Mouse (Mus musculus): ENCODE measurements around the gene Glp2r. TPM values are rescaled to one million over a fixed set of nuclear protein-coding genes. Genes with fewer than 3 reads are reported as not detected.

Gene Glp2r
- polyA plus RNA-seq, 1 experiment from 2014 or later = 0.05 TPM

DNA sequence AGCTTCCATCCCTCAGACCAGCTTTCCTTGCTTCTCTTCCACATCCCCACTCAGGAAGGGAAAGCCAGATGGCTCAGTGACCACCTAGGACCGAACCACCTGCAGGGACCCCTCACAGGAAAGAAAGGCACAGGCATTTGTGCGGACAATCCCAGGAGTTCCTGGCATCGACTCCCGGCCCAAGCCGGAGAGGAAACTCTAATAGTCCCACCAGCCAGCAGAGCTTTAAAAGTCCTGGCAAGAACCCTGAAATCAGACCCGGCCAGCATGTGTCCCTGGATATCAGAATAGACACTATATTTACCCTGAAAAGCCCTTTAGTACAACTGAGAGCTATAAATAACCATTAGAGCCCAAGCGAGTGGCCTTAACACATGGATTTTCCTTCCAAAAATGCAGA lies 27.0 kb upstream of the Glp2r start, which contains the start of gene Dhrs7c:
Dhrs7c (plus strand) TSS at position 257 of the 400 bp plus-strand sequence.
- no peak within 1 kb of the TSS for H3K9ac ChIP-seq (replicated peaks; ENCODE audit: low read depth, low read length)
- no peaks in the 10 kb centered on the region for H3K27me3 ChIP-seq (replicated peaks; ENCODE audit: control insufficient read depth, insufficient read depth, low read length)
- H3K36me3 ChIP-seq (ENCODE audit: control insufficient read depth, insufficient read depth) = no peaks in the 10 kb centered on the region
- no peaks in the 10 kb centered on the region for H3K9me3 ChIP-seq (ENCODE audit: control insufficient read depth, low read length)
- H3K4me3 ChIP-seq (replicated peaks; ENCODE audit: low read length) = no peak within 1 kb of the TSS
- no peaks in the 10 kb centered on the region for H3K4me1 ChIP-seq (replicated peaks; ENCODE audit: control insufficient read depth, insufficient read depth, low read length)
- 73% methylated on average over 7 of the region's 7 CpGs for WGBS
- ATAC-seq = no peak
- no peak within 1 kb of the TSS for H3K27ac ChIP-seq (ENCODE audit: low read length)
- no peak within 1 kb of the TSS for H3K4me2 ChIP-seq (ENCODE audit: low read length)

DNA sequence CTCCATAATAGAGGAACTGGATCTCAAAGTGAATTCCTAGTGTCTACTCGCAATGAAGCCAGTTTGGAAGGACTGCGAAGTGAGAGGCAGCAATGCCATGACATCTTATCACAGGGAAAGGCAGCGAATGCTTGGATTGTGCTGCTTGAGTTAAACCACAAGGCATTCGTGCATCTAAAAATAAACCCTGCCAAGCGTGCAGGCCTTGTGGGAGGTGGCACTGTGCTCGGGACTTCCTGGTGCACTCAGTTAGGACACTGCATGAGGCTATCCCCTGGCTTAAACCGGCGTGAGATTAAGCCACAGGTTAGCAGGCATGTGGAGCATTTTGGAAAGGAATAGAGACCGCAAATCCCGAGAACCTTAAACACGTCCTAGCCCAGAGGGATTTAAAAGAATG lies 19.2 kb upstream of the Glp2r start:
- H3K9ac ChIP-seq (replicated peaks; ENCODE audit: low read depth, low read length) = no peak overlapping the region
- no peaks in the 10 kb centered on the region for H3K27me3 ChIP-seq (replicated peaks; ENCODE audit: control insufficient read depth, insufficient read depth, low read length)
- H3K36me3 ChIP-seq (ENCODE audit: control insufficient read depth, insufficient read depth) = no peaks in the 10 kb centered on the region
- WGBS = 85% methylated on average over 11 of the region's 11 CpGs
- no peak for ATAC-seq
- H3K9me3 ChIP-seq (ENCODE audit: control insufficient read depth, low read length) = no peaks in the 10 kb centered on the region
- no peak overlapping the region for H3K4me3 ChIP-seq (replicated peaks; ENCODE audit: low read length)
- no peak overlapping the region for H3K27ac ChIP-seq (ENCODE audit: low read length)
- no peak overlapping the region for H3K4me2 ChIP-seq (ENCODE audit: low read length)
- H3K4me1 ChIP-seq (replicated peaks; ENCODE audit: control insufficient read depth, insufficient read depth, low read length) = no peaks in the 10 kb centered on the region

DNA sequence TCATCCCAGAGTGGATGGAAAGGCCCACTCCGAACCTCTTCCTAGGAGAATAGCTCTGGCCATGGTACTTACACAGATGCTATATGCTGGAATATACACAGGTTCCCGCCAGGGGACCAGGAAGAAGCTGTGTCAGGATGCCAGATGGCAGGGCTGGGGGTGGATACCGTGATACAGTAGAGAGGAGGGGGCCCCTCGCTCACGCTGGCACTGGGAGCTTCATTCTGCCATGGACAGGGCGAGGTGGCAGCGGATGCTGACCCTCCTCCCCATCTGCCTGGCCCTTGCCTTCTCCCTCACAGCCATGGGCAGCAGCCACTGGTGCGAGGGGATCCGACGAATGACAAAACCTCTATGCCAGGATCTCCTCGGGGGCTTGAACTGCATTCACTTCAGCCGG lies 3.4 kb upstream of the Glp2r start, which contains the start of gene Gsg1l2:
Gsg1l2 (plus strand) TSS at position 230 of the 400 bp plus-strand sequence.
- no peak within 1 kb of the TSS for H3K9ac ChIP-seq (replicated peaks; ENCODE audit: low read depth, low read length)
- H3K4me2 ChIP-seq (ENCODE audit: low read length) = no peak within 1 kb of the TSS
- no peak within 1 kb of the TSS for H3K4me3 ChIP-seq (replicated peaks; ENCODE audit: low read length)
- H3K27ac ChIP-seq (ENCODE audit: low read length) = no peak within 1 kb of the TSS
- peaks cover 3% of the 10 kb centered on the region for H3K4me1 ChIP-seq (replicated peaks; ENCODE audit: control insufficient read depth, insufficient read depth, low read length)
- H3K27me3 ChIP-seq (replicated peaks; ENCODE audit: control insufficient read depth, insufficient read depth, low read length) = no peaks in the 10 kb centered on the region
- ATAC-seq = no peak
- H3K36me3 ChIP-seq (ENCODE audit: control insufficient read depth, insufficient read depth) = no peaks in the 10 kb centered on the region
- WGBS = 83% methylated on average over 12 of the region's 12 CpGs
- H3K9me3 ChIP-seq (ENCODE audit: control insufficient read depth, low read length) = no peaks in the 10 kb centered on the region

DNA sequence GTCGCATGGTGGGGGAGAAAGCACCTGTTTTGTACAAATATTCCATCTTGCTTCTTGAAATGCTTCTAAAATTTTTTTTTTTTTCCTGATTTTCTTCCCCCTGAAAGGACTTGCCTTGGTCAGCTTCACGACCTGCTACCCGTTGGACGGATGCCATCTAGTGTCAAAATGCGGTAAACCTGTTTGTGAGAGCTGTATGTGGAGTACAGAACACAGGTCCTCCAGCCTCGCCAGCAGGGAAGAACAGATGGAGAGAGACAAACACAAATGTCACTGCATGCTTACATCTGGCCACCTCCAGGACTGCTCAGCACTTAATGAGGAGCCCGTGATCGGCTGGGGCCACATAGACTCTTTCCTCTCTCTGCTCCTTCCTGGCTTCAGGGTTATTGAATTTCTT lies 1.6 kb upstream of the Glp2r start:
- no peak overlapping the region for H3K9ac ChIP-seq (replicated peaks; ENCODE audit: low read depth, low read length)
- no peak overlapping the region for H3K4me3 ChIP-seq (replicated peaks; ENCODE audit: low read length)
- WGBS = 20% methylated on average over 8 of the region's 8 CpGs
- no peaks in the 10 kb centered on the region for H3K9me3 ChIP-seq (ENCODE audit: control insufficient read depth, low read length)
- H3K36me3 ChIP-seq (ENCODE audit: control insufficient read depth, insufficient read depth) = no peaks in the 10 kb centered on the region
- H3K4me2 ChIP-seq (ENCODE audit: low read length) = no peak overlapping the region
- no peaks in the 10 kb centered on the region for H3K27me3 ChIP-seq (replicated peaks; ENCODE audit: control insufficient read depth, insufficient read depth, low read length)
- H3K27ac ChIP-seq (ENCODE audit: low read length) = no peak overlapping the region
- ATAC-seq = no peak; the same call in 1 of the 2 replicates
- H3K4me1 ChIP-seq (replicated peaks; ENCODE audit: control insufficient read depth, insufficient read depth, low read length) = peaks cover 3% of the 10 kb centered on the region

DNA sequence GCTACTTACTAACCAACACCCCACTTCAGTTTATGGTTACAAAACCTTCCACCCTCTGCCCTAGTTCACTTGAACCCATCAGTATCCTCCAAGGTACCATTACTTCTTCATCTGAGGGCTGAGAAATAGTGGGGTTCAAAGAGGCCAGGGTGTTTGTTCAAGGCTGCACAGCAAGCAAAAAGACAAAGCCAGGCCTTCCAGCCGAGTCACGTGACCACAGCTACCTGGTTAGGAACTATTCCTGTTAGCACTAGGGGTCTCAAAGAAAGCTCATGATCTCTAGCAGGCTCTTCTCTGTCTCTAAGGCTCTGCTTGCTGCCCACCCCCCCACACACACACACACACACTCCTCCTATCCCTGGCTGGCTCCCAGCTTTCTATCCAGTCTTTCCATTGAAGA lies 738 bp upstream of the Glp2r start:
- Histone ChIP-seq H3K9ac (replicated peaks; ENCODE audit: low read depth, low read length) (no peak overlapping the region), H3K4me1 (replicated peaks; ENCODE audit: control insufficient read depth, insufficient read depth, low read length) (peaks cover 3% of the 10 kb centered on the region), H3K9me3 (ENCODE audit: control insufficient read depth, low read length) (no peaks in the 10 kb centered on the region), H3K4me2 (ENCODE audit: low read length) (no peak overlapping the region), H3K27ac (ENCODE audit: low read length) (no peak overlapping the region), H3K27me3 (replicated peaks; ENCODE audit: control insufficient read depth, insufficient read depth, low read length) (no peaks in the 10 kb centered on the region), H3K4me3 (replicated peaks; ENCODE audit: low read length) (no peak overlapping the region), H3K36me3 (ENCODE audit: control insufficient read depth, insufficient read depth) (no peaks in the 10 kb centered on the region)
- ATAC-seq = no peak
- 86% methylated on average over 2 of the region's 2 CpGs for WGBS

DNA sequence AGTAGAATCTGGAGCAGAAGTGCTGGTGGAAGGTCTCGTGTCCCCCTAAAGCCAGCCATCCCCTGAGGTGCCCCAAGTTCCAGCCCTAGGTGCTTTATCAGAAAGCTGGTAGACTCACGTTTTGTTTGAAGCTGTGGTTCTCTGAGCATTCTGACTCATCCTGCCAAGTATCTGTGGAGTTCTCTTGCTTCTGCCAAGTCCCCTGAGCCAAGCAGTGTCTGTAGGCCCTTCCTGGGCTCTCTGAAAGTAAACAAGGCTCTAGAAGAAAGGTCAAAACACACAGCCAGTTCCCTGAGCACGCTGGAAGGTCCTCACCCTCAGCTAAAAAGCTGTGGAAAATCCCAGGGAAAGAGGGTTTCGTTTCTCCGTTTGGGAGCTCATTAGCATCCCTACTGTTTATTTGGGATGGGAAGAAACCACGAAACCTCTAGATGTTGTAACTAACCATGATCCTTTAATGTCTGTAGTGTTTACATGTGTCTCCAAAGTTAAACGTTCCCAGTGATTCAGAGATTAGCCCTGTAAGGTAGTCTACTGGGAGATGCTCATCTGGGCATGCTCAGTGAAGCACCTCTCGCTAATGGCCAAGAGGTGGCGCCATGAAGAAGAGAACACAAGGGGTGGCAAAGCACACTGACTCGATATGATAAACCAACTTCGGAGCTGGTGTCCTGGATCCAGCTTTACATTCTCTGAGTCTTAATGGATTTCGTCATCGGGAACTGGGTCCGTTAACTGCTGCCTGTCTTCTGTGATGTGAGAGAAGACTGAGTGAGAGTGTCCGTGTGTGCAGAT lies 13.4 kb downstream of the Glp2r start:
- Histone ChIP-seq H3K27me3 (replicated peaks; ENCODE audit: control insufficient read depth, insufficient read depth, low read length) (no peaks in the 10 kb centered on the region), H3K4me2 (ENCODE audit: low read length) (no peak overlapping the region), H3K9ac (replicated peaks; ENCODE audit: low read depth, low read length) (no peak overlapping the region), H3K27ac (ENCODE audit: low read length) (no peak overlapping the region), H3K4me1 (replicated peaks; ENCODE audit: control insufficient read depth, insufficient read depth, low read length) (no peaks in the 10 kb centered on the region), H3K4me3 (replicated peaks; ENCODE audit: low read length) (no peak overlapping the region), H3K36me3 (ENCODE audit: control insufficient read depth, insufficient read depth) (no peaks in the 10 kb centered on the region), H3K9me3 (ENCODE audit: control insufficient read depth, low read length) (no peaks in the 10 kb centered on the region)
- ATAC-seq = no peak
- WGBS = 75% methylated on average over 15 of the region's 15 CpGs

DNA sequence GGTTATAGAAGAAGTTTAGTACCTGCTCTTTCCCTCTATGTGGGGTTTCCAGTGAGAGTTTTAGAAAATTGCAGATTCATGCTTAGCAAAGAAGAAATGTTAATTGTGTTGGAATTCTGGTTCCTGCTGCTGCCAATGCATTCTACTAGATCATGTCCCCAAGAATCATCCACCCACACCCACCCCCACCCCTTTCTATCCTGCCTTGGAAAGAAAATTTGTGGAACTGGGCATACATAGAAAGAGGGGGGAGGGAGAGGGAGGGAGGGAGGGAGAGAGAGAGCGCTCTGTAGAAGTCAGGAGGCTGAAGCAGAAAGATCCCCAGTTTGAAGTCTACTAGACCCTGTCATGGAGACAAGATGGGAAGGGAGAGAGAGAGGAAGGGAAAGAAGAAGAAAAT lies 14.7 kb downstream of the Glp2r start:
- no peaks in the 10 kb centered on the region for H3K9me3 ChIP-seq (ENCODE audit: control insufficient read depth, low read length)
- no peaks in the 10 kb centered on the region for H3K4me1 ChIP-seq (replicated peaks; ENCODE audit: control insufficient read depth, insufficient read depth, low read length)
- H3K4me2 ChIP-seq (ENCODE audit: low read length) = no peak overlapping the region
- H3K27me3 ChIP-seq (replicated peaks; ENCODE audit: control insufficient read depth, insufficient read depth, low read length) = no peaks in the 10 kb centered on the region; the same call in 1 of the 2 replicates
- no peak overlapping the region for H3K27ac ChIP-seq (ENCODE audit: low read length)
- H3K4me3 ChIP-seq (replicated peaks; ENCODE audit: low read length) = no peak overlapping the region
- H3K36me3 ChIP-seq (ENCODE audit: control insufficient read depth, insufficient read depth) = no peaks in the 10 kb centered on the region
- H3K9ac ChIP-seq (replicated peaks; ENCODE audit: low read depth, low read length) = no peak overlapping the region
- WGBS = 94% methylated on average over 1 of the region's 1 CpGs
- no peak for ATAC-seq

DNA sequence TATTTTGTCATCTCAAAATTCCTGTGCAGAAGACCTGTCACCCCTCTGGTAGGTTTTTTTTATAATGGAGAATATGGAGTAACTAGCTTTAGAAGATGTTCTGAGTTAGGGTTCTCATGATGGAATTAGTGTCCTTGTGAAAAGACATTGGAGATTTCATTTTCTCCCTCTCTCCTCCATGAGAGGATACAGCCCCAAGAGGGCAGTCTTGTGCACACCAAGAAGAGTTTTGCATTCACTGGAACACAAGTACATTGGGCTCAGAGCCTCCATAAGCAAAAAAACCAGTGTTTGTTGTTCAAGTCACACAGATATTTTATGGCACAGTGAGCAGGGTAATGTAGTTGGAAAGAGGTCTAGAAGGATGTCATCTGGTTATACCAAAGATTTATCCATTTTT lies 29.4 kb downstream of the Glp2r start:
- Histone ChIP-seq H3K4me3 (replicated peaks; ENCODE audit: low read length) (no peak overlapping the region), H3K27me3 (replicated peaks; ENCODE audit: control insufficient read depth, insufficient read depth, low read length) (no peaks in the 10 kb centered on the region), H3K4me2 (ENCODE audit: low read length) (no peak overlapping the region), H3K36me3 (ENCODE audit: control insufficient read depth, insufficient read depth) (no peaks in the 10 kb centered on the region), H3K27ac (ENCODE audit: low read length) (no peak overlapping the region), H3K4me1 (replicated peaks; ENCODE audit: control insufficient read depth, insufficient read depth, low read length) (no peaks in the 10 kb centered on the region), H3K9me3 (ENCODE audit: control insufficient read depth, low read length) (no peaks in the 10 kb centered on the region), H3K9ac (replicated peaks; ENCODE audit: low read depth, low read length) (no peak overlapping the region)
- no peak for ATAC-seq

DNA sequence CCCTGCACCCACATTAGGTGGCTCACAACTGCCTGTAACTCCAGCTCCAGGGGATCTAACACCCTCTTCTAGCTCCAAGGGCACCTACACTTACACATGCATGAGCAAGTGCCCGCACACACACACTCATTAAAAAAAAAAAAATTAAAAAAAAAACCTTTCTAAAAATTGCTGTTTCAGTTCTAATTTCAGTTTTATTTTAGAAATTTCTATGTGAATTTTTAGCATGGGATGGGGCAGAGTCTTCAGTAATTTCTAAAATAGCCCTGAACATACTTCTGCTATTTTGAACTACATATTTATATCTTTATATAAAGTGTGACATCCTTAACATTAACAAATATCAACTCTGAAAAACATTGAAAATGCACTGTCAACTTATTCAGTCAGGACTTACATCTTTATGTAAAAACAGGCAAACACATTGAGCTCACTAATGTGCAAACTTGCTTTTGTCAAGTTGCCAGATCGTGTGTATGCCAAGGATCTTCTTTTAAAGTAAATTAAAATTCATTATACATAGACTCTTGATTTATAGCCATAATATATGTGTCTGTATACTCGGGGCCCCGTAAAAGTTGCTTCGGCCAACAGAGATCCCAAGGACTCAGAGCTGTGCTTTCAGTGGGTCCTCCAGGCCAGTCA lies 32.0 kb downstream of the Glp2r start:
- H3K9me3 ChIP-seq (ENCODE audit: control insufficient read depth, low read length) = no peaks in the 10 kb centered on the region
- ATAC-seq = no peak
- no peaks in the 10 kb centered on the region for H3K4me1 ChIP-seq (replicated peaks; ENCODE audit: control insufficient read depth, insufficient read depth, low read length)
- H3K4me3 ChIP-seq (replicated peaks; ENCODE audit: low read length) = no peak overlapping the region
- no peak overlapping the region for H3K4me2 ChIP-seq (ENCODE audit: low read length)
- H3K9ac ChIP-seq (replicated peaks; ENCODE audit: low read depth, low read length) = no peak overlapping the region
- no peaks in the 10 kb centered on the region for H3K36me3 ChIP-seq (ENCODE audit: control insufficient read depth, insufficient read depth)
- H3K27me3 ChIP-seq (replicated peaks; ENCODE audit: control insufficient read depth, insufficient read depth, low read length) = no peaks in the 10 kb centered on the region
- 80% methylated on average over 5 of the region's 5 CpGs for WGBS
- H3K27ac ChIP-seq (ENCODE audit: low read length) = no peak overlapping the region
